Mouse (Mus musculus) small intestine, adult 2 months (tissue): ENCODE results near the gene Dock6.
"Not testable (repeated sequence)": the region's sequence is repeated elsewhere in the genome, so short reads cannot be mapped to it uniquely, and the experiment has no call there.

Experiments used
- CTCF ChIP-seq: fragments of 200-500 bp; IDR thresholded peaks from 2 replicates; pipeline ENCODE4 v1.5.1; 2012; ENCODE audit warnings: low read depth, mild to moderate bottlenecking, control low read depth, inconsistent platforms, low read length, moderate library complexity, mixed read lengths; ENCODE audit not compliant: insufficient replicate concordance, insufficient read length; ENCODE audit errors: extremely low read depth
- POLR2A ChIP-seq: fragments of 200-500 bp; IDR thresholded peaks from 2 replicates; pipeline ENCODE4 v1.6.1; 2012; ENCODE audit warnings: low read depth, mild to moderate bottlenecking, control low read depth, inconsistent platforms, low read length, moderate library complexity

DNA sequence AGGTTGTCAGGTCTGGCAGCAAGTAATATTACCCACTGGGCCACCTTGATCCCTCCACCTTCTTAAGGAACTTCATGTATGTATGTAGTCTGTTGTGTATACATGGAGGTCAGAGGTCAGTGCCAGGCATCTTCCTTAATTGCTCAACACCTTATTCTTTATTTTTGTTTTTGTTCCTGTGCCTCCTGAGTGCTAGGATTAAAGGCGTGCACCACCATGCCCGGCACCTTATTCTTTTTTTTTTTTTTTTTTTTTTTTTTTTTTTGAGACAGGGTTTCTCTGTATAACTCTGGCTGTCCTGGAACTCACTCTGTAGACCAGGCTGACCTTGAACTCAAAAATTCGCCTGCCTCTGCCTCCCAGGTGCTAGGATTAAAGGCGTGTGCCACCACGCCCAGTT lies 79.0 kb downstream of the Dock6 start:
- TF ChIP-seq CTCF, POLR2A: not testable (repeated sequence)
